Mouse (Mus musculus) cortical plate, adult 2 months (tissue): Measurements from ENCODE around the gene Gsto1.

ENCODE experiments used
- CTCF ChIP-seq: fragments of 200-500 bp; IDR thresholded peaks from 2 replicates; pipeline ENCODE4 v1.5.1; 2011; ENCODE audit warnings: mild to moderate bottlenecking, control low read depth, low read length; ENCODE audit not compliant: insufficient read depth; ENCODE audit errors: extremely low read depth
- POLR2A ChIP-seq: fragments of 200-500 bp; IDR thresholded peaks from 2 replicates; pipeline ENCODE4 v1.6.1; 2011; ENCODE audit warnings: mild to moderate bottlenecking, low read length, control low read depth; ENCODE audit not compliant: insufficient read depth; ENCODE audit errors: extremely low read depth

DNA sequence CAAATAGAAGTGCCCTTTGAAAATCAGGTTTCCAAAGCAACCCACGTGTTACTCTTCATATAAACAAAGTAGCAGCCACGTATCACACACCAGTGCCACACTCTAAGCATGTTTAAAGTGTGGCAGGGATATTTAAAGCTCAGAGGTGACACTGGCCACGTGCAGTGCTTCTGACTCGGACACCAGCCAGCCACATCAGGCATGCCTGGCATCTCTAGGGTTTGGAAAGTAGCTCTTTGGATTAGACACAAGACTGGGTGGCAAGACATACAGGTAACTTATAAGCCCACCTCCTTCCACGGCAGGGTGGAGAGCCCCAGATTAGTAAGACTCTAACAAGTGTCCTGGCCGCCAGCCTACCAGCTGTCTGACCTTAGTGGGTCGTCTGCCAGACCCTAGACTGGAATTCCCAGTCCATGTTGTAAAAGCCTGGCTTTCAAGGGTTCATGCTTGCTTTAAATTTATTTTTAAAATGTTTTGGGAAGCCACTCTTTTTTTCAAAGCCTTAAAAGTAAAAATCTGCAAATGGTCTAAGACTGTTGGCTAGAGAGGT, 30.5 kb downstream of the Gsto1 start:
- TF ChIP-seq CTCF, result no peak
- no peak for TF ChIP-seq POLR2A
